Mouse (Mus musculus) adrenal gland, postnatal 25 days (tissue): ENCODE results near the gene Ak2. TPM values are rescaled to one million over a fixed set of nuclear protein-coding genes. Genes with fewer than 3 reads are reported as not detected.
A peak's percentile ranks its signal among the peaks of the same experiment; 100 is the strongest.

Experiments used
- DNase-seq: peaks from one replicate; pipeline ENCODE4 v3.0.0; 2021; ENCODE audit warnings: mixed read lengths
- total RNA-seq: library from RNA; stranded (reverse); gene quantifications from 2 replicates; pipeline ENCODE4 v1.2.3, GENCODE M21; 2021

Ak2 gene
- total RNA-seq, 1 experiment from 2014 or later: 121 TPM

- DNase-seq: peak; percentile 69
Measured at GRCm38 (mm10) chr4:129048501-129049305, 56.9 kb downstream of the Ak2 start.

- no peak for DNase-seq
Measured at GRCm38 (mm10) chr4:129049306-129050011, 57.7 kb downstream of the Ak2 start.

- no peak for DNase-seq
Measured at GRCm38 (mm10) chr4:129050365-129050764, 58.6 kb downstream of the Ak2 start.

GRCm38 (mm10) chr4:129050901-129051417 is 59.2 kb downstream of the Ak2 start:
- DNase-seq: no peak

- DNase-seq: no peak
Measured at GRCm38 (mm10) chr4:129051461-129052183, 59.9 kb downstream of the Ak2 start.

- DNase-seq: no peak
Measured at GRCm38 (mm10) chr4:129054757-129055156, 63.0 kb downstream of the Ak2 start.

GRCm38 (mm10) chr4:129055562-129055961 is 63.8 kb downstream of the Ak2 start:
- DNase-seq: no peak

- peak; percentile 95 for DNase-seq
Measured at GRCm38 (mm10) chr4:129057533-129058206, 65.9 kb downstream of the Ak2 start.

- peak; percentile 62 for DNase-seq
Measured at GRCm38 (mm10) chr4:129058207-129059092, 66.7 kb downstream of the Ak2 start, which contains the start of gene Rnf19b. Rnf19b (plus strand) TSS chr4:129058271.

GRCm38 (mm10) chr4:129059125-129059551 is 67.4 kb downstream of the Ak2 start:
- peak; percentile 17 for DNase-seq

- DNase-seq: no peak
Measured at GRCm38 (mm10) chr4:129059922-129060321, 68.2 kb downstream of the Ak2 start.

Other genes starting within 250 kb of the Ak2 start
- gene A3galt2, start 236.6 kb upstream of the Ak2 start, total RNA-seq: 0.27 TPM in 1 of 2 replicates, not detected in the other
- 30.3 and 38.6 TPM in 2 replicates for gene Zfp362, start 185.9 kb upstream of the Ak2 start, total RNA-seq
- 14.3 and 17.9 TPM in 2 replicates for gene Trim62, start 108.4 kb upstream of the Ak2 start, total RNA-seq
- 36.0 and 44.8 TPM in 2 replicates for gene Azin2, start 29.5 kb upstream of the Ak2 start, total RNA-seq
- gene Rnf19b, start 66.3 kb downstream of the Ak2 start, total RNA-seq: 20.5 and 29.8 TPM in 2 replicates
- not detected in 2 replicates for gene Tmem54, start 113.6 kb downstream of the Ak2 start, total RNA-seq
- gene Hpca, start 130.1 kb downstream of the Ak2 start, total RNA-seq: 0.81 and 1.2 TPM in 2 replicates
- gene Fndc5, start 145.0 kb downstream of the Ak2 start, total RNA-seq: 3.9 and 6.6 TPM in 2 replicates
- gene S100pbp, start 197.8 kb downstream of the Ak2 start, total RNA-seq: 25.1 and 27.5 TPM in 2 replicates
- gene Yars, start 197.8 kb downstream of the Ak2 start, total RNA-seq: 96.4 and 99.5 TPM in 2 replicates